Mouse (Mus musculus) embryonic facial prominence, embryonic 10.5 days (tissue): ENCODE data around the gene Pml. TPM values are rescaled to one million over a fixed set of nuclear protein-coding genes. Genes with fewer than 3 reads are reported as not detected.
"Not testable (repeated sequence)": the region's sequence is repeated elsewhere in the genome, so short reads cannot be mapped to it uniquely, and the experiment has no call there.

Experiments
- DNase-seq: peaks from one replicate; pipeline ENCODE4 v3.0.0-alpha.2; 2017; ENCODE audit warnings: low spot score
- H3K27ac ChIP-seq: fragments of 300-500 bp; sonication (generic); replicated peaks from 2 replicates; pipeline ENCODE4 v1.5.1; 2016; ENCODE audit warnings: mild to moderate bottlenecking
- H3K27me3 ChIP-seq: fragments of 300-500 bp; sonication (generic); replicated peaks from 2 replicates; pipeline ENCODE4 v1.6.1; 2016; ENCODE audit warnings: low read depth, mild to moderate bottlenecking; ENCODE audit not compliant: poor library complexity, severe bottlenecking
- H3K36me3 ChIP-seq: fragments of 300-500 bp; sonication (generic); replicated peaks from 2 replicates; pipeline ENCODE4 v1.6.1; 2016; ENCODE audit warnings: mild to moderate bottlenecking, moderate library complexity
- H3K4me1 ChIP-seq: fragments of 300-500 bp; sonication (generic); 2 replicates; pipeline ENCODE4 v1.6.1; 2016
- H3K4me3 ChIP-seq: fragments of 300-500 bp; sonication (generic); 2 replicates; pipeline ENCODE4 v1.5.1; 2016; ENCODE audit warnings: mild to moderate bottlenecking, moderate library complexity
- H3K9me3 ChIP-seq: fragments of 300-500 bp; sonication (generic); 2 replicates; pipeline ENCODE4 v1.6.1; 2016; ENCODE audit warnings: mild to moderate bottlenecking
- WGBS: fragments of 180-500 bp; shearing (Covaris S2); methylation state at CpG from one replicate; pipeline ENCODE4 v1.1.7; 2016; 5-methylcytosine and 5-hydroxymethylcytosine counted together
- polyA plus RNA-seq: library from polyadenylated mRNA; unstranded; fragments of >200 nt; fragmentation: Nextera tagmentation; extraction: Ambion mirVana; gene quantifications from 2 replicates; pipeline ENCODE4 v1.2.1, GENCODE M21; 2016

The Pml gene
- polyA plus RNA-seq, 1 experiment from 2014 or later = 17.6 TPM

GRCm38 (mm10) chr9:58268384-58269313, 19.1 kb upstream of the Pml start:
- no peaks in the 10 kb centered on the region for H3K9me3 ChIP-seq
- H3K27me3 ChIP-seq = no peaks in the 10 kb centered on the region
- WGBS = 60% methylated on average over 12 of the region's 12 CpGs
- H3K36me3 ChIP-seq = no peaks in the 10 kb centered on the region; the same call in 1 of the 2 replicates
- peaks cover 19% of the 10 kb centered on the region for H3K4me1 ChIP-seq
- peak; percentile 67 for DNase-seq
- no peak overlapping the region for H3K4me3 ChIP-seq
- no peak overlapping the region for H3K27ac ChIP-seq

DNA sequence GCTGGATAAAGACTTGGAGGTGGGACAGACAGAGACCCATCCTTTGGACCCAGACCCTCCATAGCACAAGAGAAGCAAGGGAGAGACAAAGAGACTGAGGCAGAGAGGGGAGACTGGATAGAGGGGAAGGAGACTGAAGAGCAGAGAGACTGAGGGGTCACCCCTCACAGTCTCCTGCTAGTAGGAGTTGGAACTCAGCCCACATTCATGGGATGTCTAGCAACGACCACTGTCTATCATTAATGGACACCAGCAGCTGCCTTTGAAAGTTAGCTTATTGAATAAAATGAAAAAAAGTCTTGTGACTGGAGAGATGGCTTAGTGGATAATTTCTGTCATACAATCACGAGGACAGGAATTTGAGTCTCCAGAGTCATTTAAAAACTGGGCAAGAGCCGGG, 17.5 kb upstream of the Pml start:
- no peak for DNase-seq
- peaks cover 16% of the 10 kb centered on the region for H3K4me1 ChIP-seq
- 84% methylated on average over 3 of the region's 3 CpGs for WGBS
- no peaks in the 10 kb centered on the region for H3K9me3 ChIP-seq
- H3K27me3 ChIP-seq = no peaks in the 10 kb centered on the region
- peaks cover 9% of the 10 kb centered on the region for H3K36me3 ChIP-seq
- H3K27ac ChIP-seq = 0 out of 2 replicates have a peak overlapping the region, but pooled peaks have one; percentile 2
- H3K4me3 ChIP-seq = no peak overlapping the region

DNA sequence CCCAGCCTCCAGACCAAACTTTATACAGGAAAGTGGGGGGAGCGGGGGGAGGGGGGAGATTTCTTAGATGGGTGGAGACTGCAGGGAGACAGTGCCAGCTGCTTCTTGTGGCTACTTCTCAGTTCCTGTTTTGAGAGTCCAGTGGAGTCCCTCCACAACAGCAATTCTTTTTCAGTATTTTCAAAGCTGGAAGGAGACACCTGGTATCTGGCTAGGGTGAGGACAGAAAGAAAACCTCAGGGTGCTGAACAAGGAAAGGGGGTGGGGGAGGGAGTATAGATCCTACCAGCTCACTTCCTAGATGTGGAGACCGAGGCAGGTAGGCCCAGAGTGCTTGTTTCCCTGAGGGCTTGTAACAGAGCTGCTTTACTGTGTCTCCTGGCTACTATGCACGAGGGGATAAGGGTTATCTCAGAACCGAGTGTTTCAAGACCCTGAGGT, 17.0 kb upstream of the Pml start:
- Histone ChIP-seq H3K27ac (0 out of 2 replicates have a peak overlapping the region, but pooled peaks have one; percentile 2), H3K27me3 (no peaks in the 10 kb centered on the region), H3K9me3 (no peaks in the 10 kb centered on the region), H3K4me1 (peaks cover 16% of the 10 kb centered on the region), H3K36me3 (peaks cover 13% of the 10 kb centered on the region), H3K4me3 (no peak overlapping the region)
- DNase-seq = peak; percentile 17
- WGBS = 30% methylated on average over 4 of the region's 4 CpGs

DNA sequence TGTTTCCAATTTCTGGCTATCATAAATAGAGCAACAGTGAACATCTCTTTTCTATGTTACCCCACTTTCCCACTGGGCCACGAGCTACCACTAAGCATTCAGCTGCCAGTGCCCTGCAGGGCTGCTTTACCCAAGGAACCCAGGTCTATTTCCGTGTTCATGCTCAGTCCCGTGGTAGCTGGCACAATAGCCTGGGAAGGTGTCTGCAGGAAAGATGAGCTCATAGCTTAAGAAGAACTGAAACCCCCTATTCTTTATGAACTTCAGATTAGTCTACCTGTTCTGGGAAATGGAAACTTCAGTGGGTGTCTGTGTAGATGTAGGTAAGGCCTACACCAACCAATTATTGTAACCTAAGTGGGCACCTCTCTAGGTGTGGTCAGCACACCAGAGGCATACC, 15.8 kb upstream of the Pml start:
- WGBS = 83% methylated on average over 3 of the region's 3 CpGs
- Histone ChIP-seq H3K27ac (no peak overlapping the region), H3K27me3 (no peaks in the 10 kb centered on the region), H3K4me3 (no peak overlapping the region), H3K4me1 (peaks cover 16% of the 10 kb centered on the region), H3K36me3 (peaks cover 22% of the 10 kb centered on the region), H3K9me3 (no peaks in the 10 kb centered on the region)
- no peak for DNase-seq

GRCm38 (mm10) chr9:58262507-58262906, 12.9 kb upstream of the Pml start:
- H3K9me3 ChIP-seq = no peaks in the 10 kb centered on the region
- 93% methylated on average over 5 of the region's 5 CpGs for WGBS
- H3K27ac ChIP-seq = no peak overlapping the region
- H3K36me3 ChIP-seq = peaks cover 44% of the 10 kb centered on the region
- no peak overlapping the region for H3K4me3 ChIP-seq
- H3K27me3 ChIP-seq = no peaks in the 10 kb centered on the region
- H3K4me1 ChIP-seq = peaks cover 16% of the 10 kb centered on the region
- no peak for DNase-seq

DNA sequence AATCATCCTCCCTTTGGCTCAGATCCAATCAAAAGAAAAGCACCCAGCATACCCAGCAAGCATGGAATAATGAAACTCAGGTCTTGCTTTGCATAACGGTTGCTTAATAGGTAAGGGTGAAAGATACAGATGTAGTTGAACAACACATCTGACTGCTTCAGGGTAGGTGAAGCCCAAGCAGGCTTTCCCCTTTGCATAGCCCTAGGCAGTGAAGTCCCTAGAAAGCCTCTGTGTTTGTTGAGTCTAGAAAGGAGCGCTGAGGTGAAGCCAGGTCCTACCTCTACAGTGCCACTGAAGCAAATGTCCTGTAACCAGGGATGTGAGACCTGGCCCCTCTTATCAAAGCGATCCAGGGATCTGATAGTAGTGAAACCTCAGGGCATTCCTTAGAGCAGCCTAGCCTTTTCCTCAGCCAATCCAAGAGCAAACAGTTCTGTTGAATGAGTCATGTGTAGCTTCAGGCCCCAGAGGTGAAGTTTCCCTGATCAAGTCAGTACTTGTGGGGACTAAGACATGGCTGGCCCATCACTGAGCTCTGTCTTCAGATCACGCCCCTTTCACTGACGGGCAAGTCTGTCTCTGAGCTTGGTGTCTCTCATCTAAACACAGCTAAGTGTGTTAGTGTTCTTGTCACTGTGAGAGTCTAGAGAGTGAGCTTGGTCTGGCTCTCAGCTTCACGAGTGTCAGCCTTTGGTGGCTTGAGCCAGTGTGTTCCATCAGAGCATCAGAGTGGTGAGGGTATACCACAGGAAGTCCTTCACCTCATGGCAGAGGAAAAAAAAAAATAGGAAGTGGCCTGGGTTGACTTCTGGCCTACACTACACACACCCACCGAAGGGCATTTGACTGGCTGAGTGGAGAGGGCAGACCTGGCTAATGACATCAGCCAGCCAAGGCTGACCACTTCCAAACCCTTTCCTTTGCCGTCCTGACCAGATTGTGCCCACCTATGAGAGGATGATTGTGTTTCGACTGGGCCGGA, 6.4 kb upstream of the Pml start:
- Histone ChIP-seq H3K36me3 (peaks cover 42% of the 10 kb centered on the region), H3K9me3 (no peaks in the 10 kb centered on the region)
- 93% methylated on average over 10 of the region's 10 CpGs for WGBS

GRCm38 (mm10) chr9:58255105-58255504, 5.5 kb upstream of the Pml start:
- Histone ChIP-seq H3K9me3 (no peaks in the 10 kb centered on the region), H3K27ac (no peak overlapping the region), H3K4me1 (peaks cover 20% of the 10 kb centered on the region), H3K27me3 (no peaks in the 10 kb centered on the region), H3K36me3 (peaks cover 34% of the 10 kb centered on the region), H3K4me3 (no peak overlapping the region)
- no peak for DNase-seq
- WGBS = 64% methylated on average over 2 of the region's 2 CpGs

More for the DNA sequence above, 6.4 kb upstream of the Pml start:
- DNase-seq = no peak
- Histone ChIP-seq H3K4me1 (peaks cover 14% of the 10 kb centered on the region), H3K27me3 (no peaks in the 10 kb centered on the region), H3K27ac (no peak overlapping the region), H3K4me3 (no peak overlapping the region)

GRCm38 (mm10) chr9:58253805-58254122, 4.2 kb upstream of the Pml start:
- 73% methylated on average over 5 of the region's 5 CpGs for WGBS
- Histone ChIP-seq H3K36me3 (peaks cover 25% of the 10 kb centered on the region; the same call in 1 of the 2 replicates), H3K27ac (peak overlapping the region; percentile 83), H3K4me3 (peak overlapping the region; percentile 82), H3K4me1 (peaks cover 33% of the 10 kb centered on the region)
- not testable (repeated sequence) for H3K27me3 ChIP-seq, DNase-seq, H3K9me3 ChIP-seq

DNA sequence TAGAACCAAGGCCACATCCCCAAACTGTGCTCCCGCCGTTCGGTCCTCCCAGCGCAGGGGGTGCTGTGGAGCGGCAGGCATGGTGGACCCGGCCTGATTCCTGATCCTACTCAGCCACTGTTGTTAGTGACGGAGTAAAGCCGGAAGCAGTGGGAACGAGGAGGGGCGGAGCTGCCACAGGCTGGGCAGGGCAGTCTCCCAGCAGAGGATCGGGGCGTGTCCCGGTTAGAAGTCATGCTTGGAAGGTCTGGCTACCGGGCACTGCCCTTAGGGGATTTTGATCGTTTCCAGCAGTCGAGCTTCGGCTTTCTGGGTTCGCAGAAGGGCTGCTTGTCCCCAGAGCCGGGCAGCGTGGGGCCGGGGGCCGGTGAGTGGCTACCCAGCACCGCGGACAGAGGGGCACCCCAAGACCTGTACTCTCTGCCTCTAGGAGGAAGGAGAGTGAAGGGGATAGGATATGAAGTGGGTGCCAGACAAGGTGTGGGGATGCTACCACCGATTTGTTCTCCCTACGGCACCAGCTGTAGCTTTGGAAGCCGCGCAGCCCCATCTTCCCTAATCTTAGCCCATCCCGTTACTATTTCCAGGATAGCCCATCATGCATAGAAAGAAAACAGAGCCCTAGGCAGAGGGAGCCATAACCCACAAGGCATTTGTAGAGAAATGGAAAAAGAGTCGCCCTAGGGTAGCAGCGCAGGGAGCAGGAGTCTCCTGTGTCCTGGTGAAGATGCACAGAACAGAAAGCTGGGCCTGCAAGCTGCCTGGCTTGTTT, 3.6 kb upstream of the Pml start, which contains the start of gene Stoml1:
Gene Stoml1, plus strand, starts transcription at position 132 of the 772 bp plus-strand sequence.
- Histone ChIP-seq H3K27me3 (no peaks in the 10 kb centered on the region), H3K9me3 (no peaks in the 10 kb centered on the region), H3K4me3 (peak within 1 kb of the TSS; percentile 82), H3K4me1 (peaks cover 39% of the 10 kb centered on the region), H3K36me3 (peaks cover 21% of the 10 kb centered on the region; the same call in 1 of the 2 replicates), H3K27ac (peak within 1 kb of the TSS; percentile 83)
- WGBS = under 1% methylated on average over 31 of the region's 31 CpGs
- DNase-seq = peak; percentile 95

- not testable (repeated sequence) for H3K27ac ChIP-seq, H3K4me3 ChIP-seq, DNase-seq, H3K36me3 ChIP-seq, H3K9me3 ChIP-seq, H3K27me3 ChIP-seq
- WGBS = 91% methylated on average over 1 of the region's 1 CpGs
- peaks cover 60% of the 10 kb centered on the region for H3K4me1 ChIP-seq
Measured at GRCm38 (mm10) chr9:58250730-58251129, 1.1 kb upstream of the Pml start.

DNA sequence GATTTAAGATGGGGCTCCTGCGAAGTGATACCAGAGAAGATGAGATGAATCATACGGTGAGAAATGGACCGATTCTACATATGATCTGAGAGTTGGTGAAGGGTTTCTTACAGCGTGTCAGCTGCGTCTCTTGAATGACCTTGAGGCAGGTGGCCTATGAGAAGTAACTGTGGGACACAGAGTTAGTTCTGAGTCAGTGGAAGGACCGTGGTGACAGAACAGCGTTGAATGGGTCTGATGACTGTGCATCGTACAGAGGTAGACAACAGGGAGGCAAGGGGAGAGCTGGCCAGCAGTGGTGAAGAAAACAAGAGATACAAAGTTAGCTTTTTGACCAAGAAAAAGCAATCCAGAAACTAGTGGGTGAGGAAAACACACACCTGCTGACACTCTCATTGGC, 736 bp upstream of the Pml start:
- Histone ChIP-seq H3K27ac (peak overlapping the region; percentile 88), H3K4me1 (peaks cover 60% of the 10 kb centered on the region), H3K36me3 (peaks cover 4% of the 10 kb centered on the region; the same call in 1 of the 2 replicates), H3K27me3 (no peaks in the 10 kb centered on the region), H3K9me3 (no peaks in the 10 kb centered on the region), H3K4me3 (peak overlapping the region; percentile 62)
- DNase-seq = no peak
- 75% methylated on average over 8 of the region's 8 CpGs for WGBS
